In the genomic region with DNA sequence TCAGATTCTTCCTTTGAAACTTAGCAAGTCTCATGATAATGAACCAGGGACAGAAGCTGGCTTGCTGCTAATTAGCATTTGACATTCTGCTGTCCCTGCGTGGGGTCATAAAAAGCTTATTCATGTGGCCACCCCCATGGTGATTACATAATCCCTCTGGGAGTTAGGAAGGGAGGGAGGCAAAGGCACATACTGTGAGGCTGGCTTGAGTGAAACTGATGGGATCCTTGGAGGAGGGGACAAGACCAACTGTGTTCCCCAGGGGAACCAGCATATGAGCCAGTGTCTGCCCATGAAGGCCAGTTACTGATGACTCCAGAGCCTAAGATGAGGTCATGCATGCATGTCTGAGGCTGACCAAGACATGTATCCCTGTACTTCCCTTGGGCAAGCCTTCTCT, we compare ENCODE assay signal across 21 mouse cellular contexts. TPM values are rescaled to one million over a fixed set of nuclear protein-coding genes. Genes with fewer than 3 reads are reported as not detected.
DNase-seq lines count a peak whose midpoint lies in the region; ATAC-seq and TF ChIP-seq lines count a peak whose summit lies in the region.
"Had no signal": no experiment of that assay in that cellular context is flagged by ENCODE, and none has a peak within 500 bp of the region (broad histone marks: within the 10 kb centered on the region; RNA-seq: fewer than 3 reads in every experiment).

No protein-coding gene starts in this region.

- no peaks in the 10 kb centered on the region for H3K36me3 ChIP-seq in liver, embryonic 11.5 days (ENCODE audit: control insufficient read depth, insufficient read depth, low read length)
- no peaks in the 10 kb centered on the region for H3K36me3 ChIP-seq in liver, embryonic 12.5 days
- H3K36me3 ChIP-seq in macrophage (ENCODE audit: inconsistent target) = no peaks in the 10 kb centered on the region
- H3K36me3 ChIP-seq: embryonic facial prominence, embryonic 10.5 days; heart, embryonic 13.5 days; hindbrain, embryonic 12.5 days had no signal

- no peak overlapping the region for H3K4me2 ChIP-seq in liver, embryonic 11.5 days
- H3K4me2 ChIP-seq in liver, embryonic 12.5 days = no peak overlapping the region
- H3K4me2 ChIP-seq: forebrain, embryonic 13.5 days; heart, embryonic 13.5 days; hindbrain, embryonic 12.5 days had no signal

- intact Hi-C loops in gastrocnemius, adult 2 months (cut with DNase I) = no loop called here
- intact Hi-C loops in gastrocnemius, postnatal 36 days (cut with DNase I) = no loop called here

- no peak overlapping the region for H3K4me3 ChIP-seq in gastrocnemius, adult 2 months
- H3K4me3 ChIP-seq in liver, embryonic 11.5 days (ENCODE audit: low read depth, low read length) = no peak overlapping the region
- no peak overlapping the region for H3K4me3 ChIP-seq in liver, embryonic 12.5 days
- H3K4me3 ChIP-seq in bone marrow, adult 2 months (replicated peaks; ENCODE audit: control insufficient read depth, low read depth, low read length) = no peak overlapping the region
- no peak overlapping the region for H3K4me3 ChIP-seq in macrophage (ENCODE audit: inconsistent target)
- H3K4me3 ChIP-seq: embryonic facial prominence, embryonic 10.5 days; forebrain, embryonic 13.5 days; heart, embryonic 13.5 days; hindbrain, embryonic 12.5 days had no signal

- no peak for TF ChIP-seq POLR2A in bone marrow, adult 2 months (IDR thresholded peaks at IDR 0.05; ENCODE audit: borderline replicate concordance, control insufficient read depth, low read depth, low read length)

- TF ChIP-seq CTCF in gastrocnemius, adult 2 months (IDR thresholded peaks at IDR 0.05) = no peak
- no peak for TF ChIP-seq CTCF in bone marrow, adult 2 months (IDR thresholded peaks at IDR 0.05; ENCODE audit: control insufficient read depth, insufficient read depth, low read length)

- no peaks in the 10 kb centered on the region for H3K9me3 ChIP-seq in liver, embryonic 11.5 days (ENCODE audit: control insufficient read depth, low read length)
- no peaks in the 10 kb centered on the region for H3K9me3 ChIP-seq in liver, embryonic 12.5 days (replicated peaks)
- H3K9me3 ChIP-seq: forebrain, embryonic 13.5 days; heart, embryonic 13.5 days; hindbrain, embryonic 12.5 days had no signal

- ATAC-seq in liver, embryonic 11.5 days (replicated peaks; ENCODE audit: low FRiP score) = no peak
- no peak for ATAC-seq in liver, embryonic 12.5 days
- ATAC-seq: forebrain, embryonic 13.5 days; forebrain, postnatal 0 days; hindbrain, embryonic 16.5 days; inflammation-experienced regulatory T-cells, adult 6 months had no signal

- no peaks in the 10 kb centered on the region for H3K4me1 ChIP-seq in liver, embryonic 11.5 days (replicated peaks; ENCODE audit: control insufficient read depth, insufficient read depth, low read length)
- H3K4me1 ChIP-seq in liver, embryonic 12.5 days = no peaks in the 10 kb centered on the region
- H3K4me1 ChIP-seq in bone marrow, adult 2 months (ENCODE audit: control insufficient read depth, insufficient read depth, low read length) = peaks cover 6% of the 10 kb centered on the region
- H3K4me1 ChIP-seq: forebrain, embryonic 13.5 days; heart, embryonic 13.5 days had no signal

- 30% methylated on average over 1 of the region's 1 CpGs for WGBS in liver, embryonic 11.5 days
- WGBS in liver, embryonic 12.5 days (ENCODE audit: insufficient replicate concordance) = 23% methylated on average over 1 of the region's 1 CpGs
- 50% methylated on average over 1 of the region's 1 CpGs for WGBS in bone marrow, adult 2 months
- WGBS in macrophage (ENCODE audit: missing documents) = 41% methylated on average over 1 of the region's 1 CpGs

- no peak for DNase-seq in gastrocnemius, adult 2 months
- no peak for DNase-seq in gastrocnemius, postnatal 36 days
- peak; percentile 15 for DNase-seq in liver, embryonic 11.5 days (ENCODE audit: low spot score)
- DNase-seq in spleen, postnatal 36 days (ENCODE audit: low spot score in 2 of 2) = no peak
- DNase-seq: adrenal gland, adult 8-10 months; adrenal gland, postnatal 36 days; cerebellum, adult 18-20 months; cerebellum, adult 9-11 months; cerebellum, postnatal 36 days; forebrain, postnatal 0 days; gastrocnemius, postnatal 25 days; heart, postnatal 4 days had no signal

- H3K27ac ChIP-seq in gastrocnemius, adult 2 months = 0 out of 2 replicates have a peak overlapping the region, but pooled peaks have one; percentile 4
- H3K27ac ChIP-seq in liver, embryonic 11.5 days (ENCODE audit: low read depth, low read length) = no peak overlapping the region
- no peak overlapping the region for H3K27ac ChIP-seq in liver, embryonic 12.5 days
- H3K27ac ChIP-seq in bone marrow, adult 2 months (ENCODE audit: control insufficient read depth, insufficient read depth, low read depth, low read length, poor library complexity) = peak overlapping the region; percentile 65; the same call in 1 of the 2 replicates
- H3K27ac ChIP-seq in macrophage = peak overlapping the region; percentile 97
- H3K27ac ChIP-seq: embryonic facial prominence, embryonic 10.5 days; forebrain, embryonic 13.5 days; heart, embryonic 13.5 days; hindbrain, embryonic 12.5 days had no signal

- no peaks in the 10 kb centered on the region for H3K27me3 ChIP-seq in liver, embryonic 11.5 days (replicated peaks; ENCODE audit: control insufficient read depth, insufficient read depth, low read length)
- no peaks in the 10 kb centered on the region for H3K27me3 ChIP-seq in liver, embryonic 12.5 days (replicated peaks)
- H3K27me3 ChIP-seq: forebrain, embryonic 13.5 days; heart, embryonic 13.5 days; hindbrain, embryonic 12.5 days had no signal

- H3K79me2 ChIP-seq in macrophage (ENCODE audit: inconsistent target) = no peaks in the 10 kb centered on the region

- no peak overlapping the region for H3K9ac ChIP-seq in liver, embryonic 11.5 days (ENCODE audit: low read depth, low read length)
- no peak overlapping the region for H3K9ac ChIP-seq in liver, embryonic 12.5 days
- H3K9ac ChIP-seq: forebrain, embryonic 13.5 days; forebrain, postnatal 0 days; heart, embryonic 13.5 days; hindbrain, embryonic 12.5 days had no signal

RNA-seq across cellular contexts. Expression of a gene that starts 33.5 kb away (rescaled TPM):
- total RNA-seq in gastrocnemius, adult 2 months (2021) = 10 to 100 TPM in 1 of 2 experiments, 1 to 10 TPM in 1; 7.8 to 13.7 TPM
- 10 to 100 TPM in 1 of 2 experiments, 1 to 10 TPM in 1; 7.2 to 12.0 TPM for total RNA-seq in gastrocnemius, postnatal 36 days (2021)
- 4.5 and 4.7 TPM in 2 replicates for polyA plus RNA-seq in liver, embryonic 11.5 days (2014; fragmentation: Nextera tagmentation; extraction: Ambion mirVana)
- 3.7 and 4.8 TPM in 2 replicates for polyA plus RNA-seq in liver, embryonic 12.5 days (2016; fragmentation: Nextera tagmentation; extraction: Ambion mirVana)
- 5.4 and 5.5 TPM in 2 replicates for polyA plus RNA-seq in bone marrow, adult 2 months (2011; ENCODE audit: insufficient read depth, insufficient read length, low replicate concordance, missing spikeins)
- 100 to 1,000 TPM in 20 of 26 experiments, 10 to 100 TPM in 6; 43.4 to 244 (median 138) TPM for total RNA-seq in macrophage (2018; cell fraction: chromatin; rRNA removed)
- 100 to 1,000 TPM; 176 to 352 (median 243) TPM for total RNA-seq in macrophage (2018; cell fraction: cytosol; rRNA removed)
- total RNA-seq in macrophage (2018; cell fraction: nucleus; rRNA removed) = 100 to 1,000 TPM; 107 to 327 (median 236) TPM
- polyA plus RNA-seq in macrophage (2018) = 161 to 284 TPM (median 167 TPM) in 3 replicates

Comparison
In these comparisons a context has a peak if more than half of its experiments do, and no peak if none do; other contexts are left out.
1. H3K27ac ChIP-seq: peak in gastrocnemius, adult 2 months (single experiment), bone marrow, adult 2 months (single experiment) and macrophage (single experiment); none in liver, embryonic 11.5 days (single experiment) and liver, embryonic 12.5 days (single experiment).
2. RNA of a gene that starts 33.5 kb away (polyA plus RNA-seq): 161 to 284 TPM in macrophage; 5.4 to 5.5 TPM in bone marrow, adult 2 months, 3.7 to 4.8 TPM in liver, embryonic 12.5 days and 4.5 to 4.7 TPM in liver, embryonic 11.5 days; every median in the first group is over 10 times any median in the second.